Mouse (Mus musculus): ENCODE measurements around the gene Robo3. TPM values are rescaled to one million over a fixed set of nuclear protein-coding genes. Genes with fewer than 3 reads are reported as not detected.

The Robo3 gene
- 0.25 and 0.26 TPM in 2 replicates for polyA plus RNA-seq (2016; fragmentation: Nextera tagmentation; extraction: Ambion mirVana)

- Histone ChIP-seq H3K9ac (no peak within 1 kb of the TSS), H3K4me3 (peak within 1 kb of the TSS; percentile 20), H3K4me1 (no peaks in the 10 kb centered on the region), H3K9me3 (replicated peaks) (no peaks in the 10 kb centered on the region), H3K36me3 (no peaks in the 10 kb centered on the region), H3K27me3 (replicated peaks) (peaks cover 89% of the 10 kb centered on the region), H3K27ac (no peak within 1 kb of the TSS), H3K4me2 (peak within 1 kb of the TSS; percentile 49)
- 0% methylated on average over 28 of the region's 40 CpGs for WGBS (ENCODE audit: insufficient replicate concordance)
- no peak for ATAC-seq
These were observed at the start of gene Robo3 for GRCm38 (mm10) chr9:37432720-37433421. Gene Robo3, minus strand, starts transcription at chr9:37433246.

GRCm38 (mm10) chr9:37474923-37475322 is 41.9 kb upstream of the Robo3 start:
- H3K9me3 ChIP-seq (replicated peaks), result no peaks in the 10 kb centered on the region
- H3K36me3 ChIP-seq, result no peaks in the 10 kb centered on the region
- H3K4me2 ChIP-seq, result no peak overlapping the region
- H3K4me3 ChIP-seq, result no peak overlapping the region
- H3K27me3 ChIP-seq (replicated peaks), result no peaks in the 10 kb centered on the region
- no peak overlapping the region for H3K9ac ChIP-seq
- H3K4me1 ChIP-seq, result no peaks in the 10 kb centered on the region
- no peak overlapping the region for H3K27ac ChIP-seq
- WGBS (ENCODE audit: insufficient replicate concordance), result 67% methylated on average over 7 of the region's 7 CpGs
- ATAC-seq, result no peak

- no peak overlapping the region for H3K4me2 ChIP-seq
- H3K27me3 ChIP-seq (replicated peaks), result 0 out of 2 replicates have a peak, but pooled peaks cover 3% of the 10 kb centered on the region
- no peaks in the 10 kb centered on the region for H3K4me1 ChIP-seq
- no peaks in the 10 kb centered on the region for H3K9me3 ChIP-seq (replicated peaks)
- no peak overlapping the region for H3K9ac ChIP-seq
- no peak overlapping the region for H3K4me3 ChIP-seq
- ATAC-seq, result no peak
- no peaks in the 10 kb centered on the region for H3K36me3 ChIP-seq
- WGBS (ENCODE audit: insufficient replicate concordance), result 56% methylated on average over 3 of the region's 3 CpGs
- H3K27ac ChIP-seq, result no peak overlapping the region
These were observed 40.6 kb upstream of the Robo3 start for GRCm38 (mm10) chr9:37473611-37474125.

- Histone ChIP-seq H3K4me1 (peaks cover 9% of the 10 kb centered on the region), H3K9me3 (replicated peaks) (no peaks in the 10 kb centered on the region), H3K36me3 (no peaks in the 10 kb centered on the region), H3K4me2 (no peak overlapping the region), H3K4me3 (no peak overlapping the region), H3K27ac (no peak overlapping the region), H3K27me3 (replicated peaks) (peaks cover 64% of the 10 kb centered on the region), H3K9ac (no peak overlapping the region)
- 13% methylated on average over 7 of the region's 7 CpGs for WGBS (ENCODE audit: insufficient replicate concordance)
- ATAC-seq, result no peak
These were observed 29.7 kb upstream of the Robo3 start for GRCm38 (mm10) chr9:37462764-37463163.

- Histone ChIP-seq H3K36me3 (no peaks in the 10 kb centered on the region), H3K9ac (no peak overlapping the region), H3K4me1 (peaks cover 9% of the 10 kb centered on the region), H3K27me3 (replicated peaks) (peaks cover 76% of the 10 kb centered on the region), H3K27ac (no peak overlapping the region), H3K9me3 (replicated peaks) (no peaks in the 10 kb centered on the region), H3K4me3 (no peak overlapping the region), H3K4me2 (no peak overlapping the region)
- 12% methylated on average over 3 of the region's 3 CpGs for WGBS (ENCODE audit: insufficient replicate concordance)
- no peak for ATAC-seq
These were observed 28.5 kb upstream of the Robo3 start for GRCm38 (mm10) chr9:37461571-37461970.

GRCm38 (mm10) chr9:37460961-37461340 is 27.9 kb upstream of the Robo3 start:
- Histone ChIP-seq H3K4me2 (peak overlapping the region; percentile 69), H3K27me3 (replicated peaks) (peaks cover 82% of the 10 kb centered on the region), H3K9me3 (replicated peaks) (no peaks in the 10 kb centered on the region), H3K36me3 (no peaks in the 10 kb centered on the region), H3K27ac (no peak overlapping the region), H3K4me3 (peak overlapping the region; percentile 46; the same call in 1 of the 2 replicates), H3K9ac (no peak overlapping the region), H3K4me1 (peaks cover 9% of the 10 kb centered on the region)
- 10% methylated on average over 5 of the region's 5 CpGs for WGBS (ENCODE audit: insufficient replicate concordance)
- no peak for ATAC-seq

GRCm38 (mm10) chr9:37460043-37460960 is 27.3 kb upstream of the Robo3 start:
- no peaks in the 10 kb centered on the region for H3K36me3 ChIP-seq
- peaks cover 88% of the 10 kb centered on the region for H3K27me3 ChIP-seq (replicated peaks)
- H3K27ac ChIP-seq, result no peak overlapping the region
- ATAC-seq, result no peak
- peak overlapping the region; percentile 69 for H3K4me2 ChIP-seq
- H3K9ac ChIP-seq, result no peak overlapping the region
- no peaks in the 10 kb centered on the region for H3K9me3 ChIP-seq (replicated peaks)
- H3K4me3 ChIP-seq, result peak overlapping the region; percentile 46
- H3K4me1 ChIP-seq, result peaks cover 9% of the 10 kb centered on the region
- under 1% methylated on average over 81 of the region's 81 CpGs for WGBS (ENCODE audit: insufficient replicate concordance)

- H3K4me1 ChIP-seq, result peaks cover 9% of the 10 kb centered on the region
- no peak overlapping the region for H3K9ac ChIP-seq
- WGBS (ENCODE audit: insufficient replicate concordance), result 3% methylated on average over 9 of the region's 9 CpGs
- H3K4me2 ChIP-seq, result peak overlapping the region; percentile 69
- no peaks in the 10 kb centered on the region for H3K9me3 ChIP-seq (replicated peaks)
- no peaks in the 10 kb centered on the region for H3K36me3 ChIP-seq
- no peak overlapping the region for H3K27ac ChIP-seq
- no peak overlapping the region for H3K4me3 ChIP-seq
- ATAC-seq, result no peak
- H3K27me3 ChIP-seq (replicated peaks), result peaks cover 95% of the 10 kb centered on the region
These were observed 26.6 kb upstream of the Robo3 start for GRCm38 (mm10) chr9:37459665-37460042.

- Histone ChIP-seq H3K9me3 (replicated peaks) (no peaks in the 10 kb centered on the region), H3K4me2 (no peak overlapping the region), H3K4me3 (no peak overlapping the region), H3K27me3 (replicated peaks) (peaks cover 99% of the 10 kb centered on the region), H3K27ac (no peak overlapping the region), H3K36me3 (no peaks in the 10 kb centered on the region), H3K4me1 (peaks cover 9% of the 10 kb centered on the region), H3K9ac (no peak overlapping the region)
- 56% methylated on average over 1 of the region's 1 CpGs for WGBS (ENCODE audit: insufficient replicate concordance)
- ATAC-seq, result no peak
These were observed 24.1 kb upstream of the Robo3 start for GRCm38 (mm10) chr9:37457151-37457550.

- H3K27ac ChIP-seq, result no peak overlapping the region
- no peaks in the 10 kb centered on the region for H3K36me3 ChIP-seq
- WGBS (ENCODE audit: insufficient replicate concordance), result under 1% methylated on average over 19 of the region's 20 CpGs
- peaks cover 99% of the 10 kb centered on the region for H3K27me3 ChIP-seq (replicated peaks)
- H3K4me3 ChIP-seq, result no peak overlapping the region; the same call in 1 of the 2 replicates
- no peak overlapping the region for H3K4me2 ChIP-seq
- H3K9ac ChIP-seq, result no peak overlapping the region
- ATAC-seq, result no peak
- H3K4me1 ChIP-seq, result peaks cover 9% of the 10 kb centered on the region
- H3K9me3 ChIP-seq (replicated peaks), result no peaks in the 10 kb centered on the region
These were observed 23.4 kb upstream of the Robo3 start for GRCm38 (mm10) chr9:37456481-37456910.

- Histone ChIP-seq H3K4me2 (no peak overlapping the region), H3K9ac (no peak overlapping the region), H3K27ac (no peak overlapping the region), H3K36me3 (no peaks in the 10 kb centered on the region), H3K9me3 (replicated peaks) (no peaks in the 10 kb centered on the region), H3K4me1 (peaks cover 9% of the 10 kb centered on the region), H3K27me3 (replicated peaks) (peaks cover 97% of the 10 kb centered on the region), H3K4me3 (no peak overlapping the region)
- WGBS (ENCODE audit: insufficient replicate concordance), result 4% methylated on average over 8 of the region's 8 CpGs
- ATAC-seq, result no peak
These were observed 22.8 kb upstream of the Robo3 start for GRCm38 (mm10) chr9:37455868-37456267.

- Histone ChIP-seq H3K4me3 (no peak overlapping the region), H3K27ac (no peak overlapping the region), H3K9me3 (replicated peaks) (no peaks in the 10 kb centered on the region), H3K9ac (no peak overlapping the region), H3K4me2 (no peak overlapping the region), H3K27me3 (replicated peaks) (peaks cover 97% of the 10 kb centered on the region), H3K36me3 (no peaks in the 10 kb centered on the region), H3K4me1 (peaks cover under 1% of the 10 kb centered on the region; the same call in 1 of the 2 replicates)
- ATAC-seq, result no peak
- WGBS (ENCODE audit: insufficient replicate concordance), result 6% methylated on average over 3 of the region's 3 CpGs
These were observed 21.9 kb upstream of the Robo3 start for GRCm38 (mm10) chr9:37454991-37455390.

Measured in liver, embryonic 12.5 days (tissue).